Mouse (Mus musculus) right cerebral cortex, postnatal 25 days (tissue): Measurements from ENCODE around the gene Ttc14.

Experiments used
- DNase-seq: peaks from one replicate; pipeline ENCODE4 v3.0.0; 2022

Gene Ttc14

GRCm38 (mm10) chr3:33799617-33800512 is at the start of gene Ttc14:
TSS of gene Ttc14 (plus strand) at chr3:33799832.
- peak; percentile 99 for DNase-seq

DNA sequence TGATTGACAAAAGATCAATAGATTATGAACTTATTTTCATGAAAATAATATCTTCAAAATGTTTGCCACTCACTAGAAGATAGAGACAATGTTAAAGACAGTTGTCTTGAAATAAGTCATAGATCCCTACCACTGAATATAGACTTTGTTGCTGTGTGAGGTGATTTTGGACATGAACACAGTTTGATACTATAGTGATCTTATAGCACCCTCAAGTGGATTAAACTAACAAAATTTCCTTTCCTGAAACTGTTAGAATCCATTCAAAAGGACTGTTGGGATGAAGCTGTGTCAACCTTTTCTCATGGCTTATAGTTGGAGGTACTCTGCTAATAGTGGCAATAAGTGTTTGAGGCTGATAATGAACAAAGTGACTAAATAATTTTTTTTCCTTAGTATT is 8.7 kb upstream of the Ttc14 start:
- DNase-seq, result no peak

GRCm38 (mm10) chr3:33800513-33800820 is 835 bp downstream of the Ttc14 start:
- DNase-seq, result no peak

DNA sequence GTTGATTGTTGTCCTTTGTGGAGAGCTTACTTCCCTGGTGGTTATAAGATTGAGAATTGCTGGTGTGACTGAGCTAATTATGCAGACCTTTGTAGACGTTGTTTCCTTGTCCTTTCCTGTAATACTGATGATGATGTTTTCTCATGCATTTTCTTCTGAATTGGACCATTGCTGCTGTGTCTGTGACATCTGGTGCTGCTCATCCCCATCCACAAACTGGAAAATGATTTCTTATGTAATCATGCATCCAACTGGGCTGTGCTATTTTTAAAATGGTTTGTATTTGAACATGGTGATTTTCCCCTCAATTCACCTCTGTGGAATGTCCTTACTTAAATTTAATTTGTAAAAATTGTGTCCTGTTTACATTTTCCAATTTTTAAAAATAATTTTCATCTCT is 7.5 kb downstream of the Ttc14 start:
- no peak for DNase-seq

GRCm38 (mm10) chr3:33824135-33824946 is 24.7 kb downstream of the Ttc14 start:
- no peak for DNase-seq

- DNase-seq, result no peak
Observed at GRCm38 (mm10) chr3:33832351-33832750, 32.7 kb downstream of the Ttc14 start.

DNA sequence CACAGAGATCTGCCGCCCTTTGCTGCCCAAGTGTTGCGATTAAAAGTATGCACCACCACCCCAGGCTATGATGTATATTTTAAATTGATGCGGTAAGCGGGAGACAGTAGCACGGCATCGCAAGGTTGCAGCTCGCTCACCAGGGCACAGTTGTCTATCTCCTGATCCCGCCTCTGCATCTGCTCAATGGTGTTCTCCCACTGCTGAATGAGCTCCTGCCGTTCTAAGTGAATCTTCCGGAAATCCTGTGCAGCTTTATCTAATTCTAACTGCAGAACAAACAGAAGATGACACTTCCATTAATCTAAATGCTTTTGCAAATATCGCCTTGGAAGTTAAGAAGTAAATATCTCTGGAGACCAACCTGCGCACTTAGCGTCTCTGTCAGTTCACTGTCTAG is 36.9 kb downstream of the Ttc14 start:
- no peak for DNase-seq

- no peak for DNase-seq
Observed at GRCm38 (mm10) chr3:33838877-33839276, 39.2 kb downstream of the Ttc14 start.

DNA sequence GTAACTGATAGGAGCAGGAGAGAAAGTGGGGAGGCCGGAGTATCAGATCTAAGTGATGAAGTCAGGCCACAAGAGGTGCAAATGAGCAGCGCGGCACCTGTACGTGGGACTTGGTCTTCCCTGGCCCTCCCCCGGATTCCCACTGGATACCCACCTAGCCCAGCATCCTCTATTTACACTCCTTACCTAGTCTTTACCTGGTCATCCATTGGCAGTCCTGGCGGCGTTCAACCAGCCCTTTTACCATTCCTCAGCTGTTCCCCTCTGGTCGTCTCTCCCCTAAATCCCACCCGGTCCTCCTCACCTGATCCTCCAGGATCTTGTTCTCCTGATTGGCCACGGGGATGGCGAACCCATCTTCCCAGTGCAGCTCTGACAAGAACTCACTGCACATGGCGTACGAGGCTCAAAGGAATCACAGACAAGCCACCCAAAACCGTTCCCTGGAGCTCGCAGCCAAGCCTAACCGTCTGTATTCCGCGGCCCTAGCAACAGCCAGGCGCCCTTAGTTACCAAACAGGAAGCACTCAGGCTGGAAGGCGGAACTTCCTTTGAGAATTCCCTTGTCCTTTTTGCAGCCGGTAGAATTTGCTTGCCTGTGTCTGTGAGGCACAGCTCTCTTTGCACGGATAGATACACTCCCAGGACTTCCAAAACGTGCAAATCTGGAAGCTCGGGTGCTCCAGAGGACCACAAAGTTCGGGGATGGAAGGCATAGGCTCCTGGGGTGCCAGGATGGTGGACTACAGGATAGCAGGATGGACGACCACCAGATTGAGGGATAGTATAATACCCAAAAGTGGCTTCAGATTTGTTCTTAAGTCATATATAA is 44.4 kb downstream of the Ttc14 start, which contains the start of gene Ccdc39:
Gene Ccdc39, minus strand, starts transcription at position 510 of the 832 bp plus-strand sequence.
- DNase-seq, result peak; percentile 80

- DNase-seq, result no peak
Observed at GRCm38 (mm10) chr3:33846639-33847038, 47.0 kb downstream of the Ttc14 start.

DNA sequence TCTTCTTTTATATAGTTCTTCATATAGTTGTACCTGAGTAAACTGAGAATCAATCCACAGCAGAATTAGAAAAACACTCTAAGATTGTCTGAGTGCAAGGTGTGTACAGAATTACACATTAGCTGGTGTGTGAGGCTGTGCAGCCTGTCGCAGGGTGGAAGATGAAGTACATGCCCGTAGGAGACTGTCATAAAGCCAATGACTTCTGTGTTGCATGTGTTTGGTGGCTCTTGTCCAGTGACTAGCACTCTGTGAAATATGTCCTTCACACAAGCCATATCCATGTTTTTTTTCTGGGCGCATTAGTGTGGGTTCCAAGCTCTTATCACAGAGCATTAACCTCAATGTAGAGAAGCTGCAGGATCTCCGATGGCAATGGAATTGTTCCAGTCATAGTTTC is 51.2 kb downstream of the Ttc14 start:
- DNase-seq, result no peak

- DNase-seq, result no peak
Observed at GRCm38 (mm10) chr3:33853062-33853461, 53.4 kb downstream of the Ttc14 start.

DNA sequence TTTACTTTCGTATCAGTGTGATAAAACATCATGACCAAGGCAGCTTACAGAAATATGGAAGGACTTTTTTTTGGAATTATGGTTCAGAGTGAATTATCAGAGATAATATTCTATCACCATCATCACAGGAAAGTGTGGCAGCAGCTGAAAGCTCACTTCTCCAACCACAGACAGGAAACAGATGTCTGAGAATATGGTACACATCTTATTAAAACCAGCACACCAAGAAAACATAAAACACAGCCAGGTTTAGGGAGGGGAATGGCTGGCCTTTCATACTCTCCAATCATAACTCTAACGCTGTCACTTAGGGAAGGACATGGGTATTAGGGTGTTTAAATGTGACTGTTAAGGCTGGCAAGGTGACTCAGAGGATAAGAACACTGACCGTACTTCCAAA is 59.3 kb downstream of the Ttc14 start:
- DNase-seq, result no peak

GRCm38 (mm10) chr3:33864000-33864540 is 64.4 kb downstream of the Ttc14 start:
- no peak for DNase-seq
